Mouse (Mus musculus): ENCODE measurements around the gene Xxylt1. TPM values are rescaled to one million over a fixed set of nuclear protein-coding genes. Genes with fewer than 3 reads are reported as not detected.

Gene Xxylt1
- total RNA-seq, 2 experiments from 2014 or later = 19.5 to 22.5 TPM

GRCm38 (mm10) chr16:31062918-31063317 lies 18.3 kb downstream of the Xxylt1 start:
- DNase-seq (ENCODE audit: low spot score in 2 of 2) = no peak

DNA sequence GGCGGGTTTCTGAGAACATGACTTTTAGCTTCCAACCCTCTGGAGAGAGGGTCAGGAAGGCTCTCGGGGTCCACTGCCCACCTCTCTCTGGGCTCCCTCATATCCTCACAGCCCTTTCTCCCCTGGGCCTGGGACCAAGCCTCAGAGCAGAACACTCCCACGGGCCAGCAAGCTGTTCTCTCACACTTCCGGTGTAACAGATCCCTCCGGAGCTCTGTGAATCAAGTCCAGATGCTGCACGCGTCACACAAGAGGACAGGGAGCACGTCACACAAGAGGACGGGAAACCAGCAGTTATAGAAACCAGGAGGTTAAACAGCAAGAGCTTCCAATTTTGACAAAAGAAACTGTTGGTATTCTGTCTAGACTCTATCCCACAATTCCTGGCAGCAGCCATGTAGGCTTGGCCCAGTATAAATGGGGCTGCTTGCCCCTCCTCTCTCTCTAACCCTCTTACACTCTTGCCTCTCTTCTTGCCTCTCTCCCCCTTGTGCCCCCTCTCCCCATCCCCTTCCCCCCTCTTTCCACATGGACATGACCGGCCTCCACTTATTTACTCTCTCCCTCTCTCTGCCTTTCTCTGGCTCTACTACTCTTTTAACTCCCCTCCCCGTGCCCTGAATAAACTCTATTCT lies 19.9 kb downstream of the Xxylt1 start:
- DNase-seq (ENCODE audit: low spot score in 2 of 2) = peak in 1 of 2 experiments; percentile 15

GRCm38 (mm10) chr16:31060714-31061113 lies 20.5 kb downstream of the Xxylt1 start:
- no peak for DNase-seq (ENCODE audit: low spot score in 2 of 2)

- DNase-seq (ENCODE audit: low spot score in 2 of 2) = no peak
Observed at GRCm38 (mm10) chr16:31060226-31060625, 21.0 kb downstream of the Xxylt1 start.

DNA sequence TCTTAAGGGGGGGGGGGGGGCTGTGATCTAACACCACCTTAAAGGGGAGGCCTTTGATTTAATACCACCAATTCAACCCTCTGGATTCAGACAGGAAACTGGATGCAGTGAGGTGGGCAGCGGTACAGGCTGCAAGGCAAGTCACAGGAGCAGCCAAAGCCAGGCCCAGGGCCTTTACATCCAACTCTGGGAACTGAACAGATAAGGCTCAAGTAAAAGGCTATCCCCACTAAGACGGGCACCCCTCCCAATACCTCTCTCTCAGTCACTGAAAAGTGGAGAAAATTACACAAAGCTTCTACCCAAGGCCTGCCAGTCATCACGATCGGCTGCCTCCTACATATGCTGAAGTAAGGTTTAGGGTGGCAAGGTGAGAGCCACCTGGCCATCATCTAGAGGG lies 21.5 kb downstream of the Xxylt1 start:
- no peak for DNase-seq (ENCODE audit: low spot score in 2 of 2)

DNA sequence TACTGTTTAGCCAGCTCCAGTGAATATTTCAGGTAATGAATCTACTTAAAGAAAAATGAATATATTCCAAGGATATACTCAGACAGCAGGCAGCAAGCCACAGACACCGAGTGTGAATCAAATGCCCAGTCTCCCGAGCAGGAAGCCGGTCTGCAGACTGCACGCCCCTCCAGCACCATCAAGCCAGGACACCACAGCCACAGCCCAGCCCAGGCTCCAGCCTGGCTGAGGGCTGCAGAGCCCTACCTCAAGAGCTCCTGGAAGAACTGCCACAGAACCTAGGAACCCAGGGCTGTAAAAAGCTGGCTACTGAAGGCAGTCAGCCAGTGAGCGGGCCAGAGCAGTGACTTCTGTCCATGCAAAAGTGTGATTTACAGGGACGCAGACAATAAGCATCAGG lies 28.4 kb downstream of the Xxylt1 start:
- DNase-seq (ENCODE audit: low spot score in 2 of 2) = no peak

GRCm38 (mm10) chr16:31052177-31052726 lies 29.0 kb downstream of the Xxylt1 start:
- no peak for DNase-seq (ENCODE audit: low spot score in 2 of 2)

DNA sequence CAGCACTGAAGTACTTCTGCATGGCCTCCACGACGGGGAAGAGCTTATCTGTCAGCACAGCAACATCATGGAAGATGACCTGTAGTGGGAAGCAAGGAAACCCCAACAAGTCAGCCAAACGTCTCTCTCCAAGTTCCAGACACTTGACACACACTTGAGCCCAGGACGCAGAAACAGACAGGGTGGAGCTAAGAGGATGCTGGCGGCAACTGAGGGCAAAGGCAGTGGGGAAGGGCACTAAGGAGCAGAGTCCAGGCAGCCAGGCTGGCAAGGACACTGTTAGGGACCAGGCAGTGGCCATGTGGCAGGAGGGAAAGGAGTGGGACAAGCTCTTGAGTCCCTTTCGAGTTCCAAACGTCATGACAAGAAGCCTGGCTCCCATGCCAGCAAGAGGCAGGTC lies 30.5 kb downstream of the Xxylt1 start:
- DNase-seq (ENCODE audit: low spot score in 2 of 2) = no peak

DNA sequence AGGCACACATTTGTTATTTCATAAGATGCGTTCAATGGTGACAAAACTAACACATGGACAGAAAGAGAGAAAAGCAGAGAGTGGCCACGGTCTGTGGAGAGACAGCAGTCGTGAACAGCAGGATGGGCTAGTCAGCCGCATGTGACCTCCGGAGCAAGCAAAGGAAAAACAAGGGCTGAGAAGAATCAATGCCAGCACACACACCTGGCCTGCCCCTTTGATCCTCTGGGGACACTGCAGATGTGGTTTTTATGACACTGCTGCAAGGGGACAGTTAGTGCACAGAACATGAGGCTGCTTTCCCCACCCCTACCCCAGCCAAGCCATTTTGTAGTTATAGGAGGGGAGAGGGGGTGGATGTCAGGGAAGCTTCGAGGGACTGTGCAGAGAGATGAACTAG lies 33.0 kb downstream of the Xxylt1 start:
- DNase-seq (ENCODE audit: low spot score in 2 of 2) = no peak

- DNase-seq (ENCODE audit: low spot score in 2 of 2) = peak in 1 of 2 experiments; percentile 43
Observed at GRCm38 (mm10) chr16:31047186-31047898, 33.9 kb downstream of the Xxylt1 start.

DNA sequence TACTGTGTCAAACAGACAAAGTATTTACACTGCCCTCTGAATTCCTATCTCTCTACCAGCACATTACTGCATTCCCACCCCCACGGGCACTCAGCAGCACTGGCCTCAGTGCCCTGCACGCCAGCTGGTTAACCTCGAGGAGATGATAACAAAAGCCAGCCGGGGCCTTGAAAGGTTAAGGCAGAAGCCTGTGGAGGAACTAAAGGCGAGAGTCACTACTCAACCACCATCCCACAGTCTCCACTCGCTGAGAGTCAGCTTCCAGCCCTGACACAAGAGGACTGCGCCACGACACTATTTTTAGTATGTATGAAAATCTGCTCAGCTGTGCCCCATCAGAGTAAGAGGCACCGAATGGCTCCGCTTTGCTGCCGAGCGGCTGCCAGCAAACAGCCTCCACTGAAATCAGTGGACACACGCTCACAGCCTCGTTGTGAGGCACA lies 35.0 kb downstream of the Xxylt1 start:
- peak in 1 of 2 experiments; percentile 28 for DNase-seq (ENCODE audit: low spot score in 2 of 2)

- DNase-seq (ENCODE audit: low spot score in 2 of 2) = no peak
Observed at GRCm38 (mm10) chr16:31045211-31045610, 36.0 kb downstream of the Xxylt1 start.

GRCm38 (mm10) chr16:31043136-31043535 lies 38.1 kb downstream of the Xxylt1 start:
- DNase-seq (ENCODE audit: low spot score in 2 of 2) = no peak

DNA sequence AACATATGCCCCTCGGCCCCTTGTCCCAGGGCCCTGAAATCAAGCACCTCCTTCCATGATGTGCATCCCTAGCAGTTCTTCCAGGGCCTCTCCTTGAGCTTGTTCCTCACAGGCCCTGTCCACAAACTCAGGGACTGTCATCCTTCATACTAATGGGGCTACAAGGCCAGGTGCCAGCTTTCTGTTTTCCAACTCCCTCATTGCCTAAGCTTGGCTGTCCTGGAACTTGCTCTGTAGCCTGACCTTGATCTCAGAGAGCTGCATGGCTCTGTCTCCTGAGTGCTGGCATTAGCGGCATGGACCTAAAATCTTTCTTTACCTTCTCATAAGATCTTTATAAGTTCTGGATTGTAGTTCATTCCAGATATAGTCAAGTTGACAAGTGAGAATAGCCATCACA lies 39.7 kb downstream of the Xxylt1 start:
- DNase-seq (ENCODE audit: low spot score in 2 of 2) = no peak

- no peak for DNase-seq (ENCODE audit: low spot score in 2 of 2)
Observed at GRCm38 (mm10) chr16:31039803-31040459, 41.3 kb downstream of the Xxylt1 start.

GRCm38 (mm10) chr16:31037431-31037830 lies 43.8 kb downstream of the Xxylt1 start:
- peak in 1 of 2 experiments; percentile 18 for DNase-seq (ENCODE audit: low spot score in 2 of 2)

- no peak for DNase-seq (ENCODE audit: low spot score in 2 of 2)
Observed at GRCm38 (mm10) chr16:31035651-31036245, 45.5 kb downstream of the Xxylt1 start.

- DNase-seq (ENCODE audit: low spot score in 2 of 2) = no peak
Observed at GRCm38 (mm10) chr16:31035235-31035634, 46.0 kb downstream of the Xxylt1 start.

DNA sequence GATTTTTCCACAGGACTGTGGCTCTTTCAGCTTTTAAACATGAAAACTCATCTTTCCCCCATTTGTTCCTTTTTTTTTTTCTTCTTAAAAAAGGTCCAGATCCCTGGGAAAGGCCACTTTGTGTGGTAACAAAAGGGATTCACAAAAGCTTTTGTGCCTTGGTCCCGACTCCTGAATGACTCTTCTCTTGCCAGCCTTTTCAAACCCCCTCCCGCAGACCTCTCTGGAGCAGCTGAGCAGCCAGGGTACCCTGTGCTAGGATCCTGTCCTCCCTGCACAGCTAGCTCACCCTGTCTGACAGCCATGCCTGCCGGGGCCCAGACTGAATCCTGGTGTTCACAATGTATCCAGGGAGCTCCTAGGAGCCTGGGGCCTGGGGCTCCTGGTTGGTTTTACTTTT lies 47.2 kb downstream of the Xxylt1 start:
- peak in 1 of 2 experiments; percentile 20 for DNase-seq (ENCODE audit: low spot score in 2 of 2)

- no peak for DNase-seq (ENCODE audit: low spot score in 2 of 2)
Observed at GRCm38 (mm10) chr16:31029739-31030485, 51.3 kb downstream of the Xxylt1 start.

DNA sequence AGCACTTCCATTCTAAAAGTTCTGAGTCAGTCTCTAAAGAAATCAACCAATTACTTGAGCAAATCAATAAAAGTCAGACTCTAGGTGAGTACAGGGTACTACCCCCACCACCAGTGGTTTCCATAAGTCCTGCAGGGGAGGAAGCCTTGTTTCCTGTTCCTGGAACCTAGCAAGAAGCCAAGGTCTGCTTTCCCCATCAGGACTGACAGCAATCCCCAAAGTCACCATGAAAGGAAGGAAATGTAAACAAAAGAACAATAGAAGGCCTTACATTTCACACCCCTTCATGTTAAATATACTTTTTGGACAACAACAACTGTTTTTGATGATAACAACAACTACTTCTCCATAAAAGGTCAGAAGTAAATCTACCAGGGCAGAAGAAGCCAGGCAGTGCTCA lies 53.6 kb downstream of the Xxylt1 start:
- no peak for DNase-seq (ENCODE audit: low spot score in 2 of 2)
